Mouse (Mus musculus) forebrain, embryonic 12.5 days (tissue): Measurements from ENCODE around the gene Anxa4. TPM values are rescaled to one million over a fixed set of nuclear protein-coding genes. Genes with fewer than 3 reads are reported as not detected.

Source experiments
- ATAC-seq: fragments of 200-750 bp; cut with Nextera tagmentation; 2 replicates; pipeline ENCODE4 v1.8.0; 2017; ENCODE audit warnings: moderate TSS enrichment; ENCODE audit not compliant: low FRiP score
- H3K27ac ChIP-seq: fragments of 300-500 bp; sonication (generic); 2 replicates; pipeline ENCODE4 v1.5.1; 2016; ENCODE audit warnings: mild to moderate bottlenecking
- H3K27me3 ChIP-seq: fragments of 300-500 bp; sonication (generic); 2 replicates; pipeline ENCODE4 v1.6.1; 2016; ENCODE audit warnings: mild to moderate bottlenecking
- H3K36me3 ChIP-seq: fragments of 300-500 bp; sonication (generic); replicated peaks from 2 replicates; pipeline ENCODE4 v1.6.1; 2016; ENCODE audit warnings: mild to moderate bottlenecking
- H3K4me1 ChIP-seq: fragments of 300-500 bp; sonication (generic); 2 replicates; pipeline ENCODE4 v1.6.1; 2016
- H3K4me2 ChIP-seq: fragments of 300-500 bp; sonication (generic); 2 replicates; pipeline ENCODE4 v1.6.1; 2016; ENCODE audit warnings: mild to moderate bottlenecking, moderate library complexity
- H3K4me3 ChIP-seq: fragments of 300-500 bp; sonication (generic); replicated peaks from 2 replicates; pipeline ENCODE4 v1.5.1; 2016; ENCODE audit warnings: mild to moderate bottlenecking
- H3K9ac ChIP-seq: fragments of 300-500 bp; sonication (generic); 2 replicates; pipeline ENCODE4 v1.6.1; 2016; ENCODE audit warnings: mild to moderate bottlenecking
- H3K9me3 ChIP-seq: fragments of 300-500 bp; sonication (generic); 2 replicates; pipeline ENCODE4 v1.6.1; 2016
- WGBS: fragments of 180-500 bp; shearing (Covaris S2); methylation state at CpG from one replicate; pipeline ENCODE4 v1.1.7; 2016; 5-methylcytosine and 5-hydroxymethylcytosine counted together
- polyA plus RNA-seq: library from polyadenylated mRNA; unstranded; fragments of >200 nt; fragmentation: Nextera tagmentation; extraction: Ambion mirVana; gene quantifications from 2 replicates; pipeline ENCODE4 v1.2.1, GENCODE M21; 2016

Gene Anxa4
- polyA plus RNA-seq, 1 experiment from 2014 or later, result 6.1 TPM

DNA sequence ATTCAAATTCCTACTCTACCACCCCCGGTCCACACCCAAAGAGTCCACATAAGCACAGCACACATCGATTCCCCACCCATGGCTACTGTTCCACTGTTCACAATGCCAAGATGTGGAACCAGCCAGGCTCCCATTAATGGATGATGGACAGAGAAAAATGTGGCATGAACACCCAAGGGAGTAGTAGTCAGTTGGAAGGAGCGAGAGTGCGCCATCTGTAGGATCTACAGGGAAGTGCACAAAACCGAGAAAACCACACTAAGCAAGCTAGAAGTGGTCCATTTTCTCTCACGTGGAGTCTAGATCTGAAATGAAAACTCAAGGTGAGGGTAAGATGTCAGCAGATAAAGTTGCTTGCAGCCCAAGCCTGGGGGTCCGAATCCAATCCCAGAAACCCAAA is 27.3 kb upstream of the Anxa4 start:
- 68% methylated on average over 7 of the region's 7 CpGs for WGBS
- no peak for ATAC-seq
- no peaks in the 10 kb centered on the region for H3K36me3 ChIP-seq
- H3K27me3 ChIP-seq, result peaks cover 16% of the 10 kb centered on the region; the same call in 1 of the 2 replicates
- no peak overlapping the region for H3K27ac ChIP-seq
- no peak overlapping the region for H3K9ac ChIP-seq
- H3K4me3 ChIP-seq, result no peak overlapping the region
- peaks cover 8% of the 10 kb centered on the region for H3K4me1 ChIP-seq
- no peak overlapping the region for H3K4me2 ChIP-seq
- no peaks in the 10 kb centered on the region for H3K9me3 ChIP-seq

DNA sequence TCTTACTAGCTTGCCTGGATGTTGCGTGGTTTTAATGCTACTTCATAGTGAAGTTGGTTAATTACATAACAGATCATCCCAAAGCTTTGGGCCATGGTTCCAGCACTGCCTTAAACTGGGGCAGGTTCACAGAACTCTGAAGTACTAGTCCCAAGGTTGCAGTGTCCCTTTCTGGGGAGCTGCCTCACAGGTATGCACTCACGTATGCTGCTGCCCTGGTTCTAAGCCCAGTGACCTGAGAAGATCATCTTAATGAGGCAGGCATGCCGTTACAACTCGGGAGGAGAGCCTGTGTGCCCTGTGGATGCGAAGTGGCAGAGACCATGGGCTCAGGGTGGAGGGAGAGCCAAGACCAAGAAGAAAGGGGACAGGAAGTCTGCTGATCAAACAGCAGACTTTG is 26.5 kb upstream of the Anxa4 start:
- no peaks in the 10 kb centered on the region for H3K9me3 ChIP-seq
- H3K27ac ChIP-seq, result no peak overlapping the region
- peaks cover 15% of the 10 kb centered on the region for H3K4me1 ChIP-seq
- 77% methylated on average over 5 of the region's 5 CpGs for WGBS
- ATAC-seq, result no peak
- peaks cover 16% of the 10 kb centered on the region; the same call in 1 of the 2 replicates for H3K27me3 ChIP-seq
- no peak overlapping the region for H3K4me3 ChIP-seq
- no peak overlapping the region for H3K9ac ChIP-seq
- no peaks in the 10 kb centered on the region for H3K36me3 ChIP-seq
- no peak overlapping the region for H3K4me2 ChIP-seq

DNA sequence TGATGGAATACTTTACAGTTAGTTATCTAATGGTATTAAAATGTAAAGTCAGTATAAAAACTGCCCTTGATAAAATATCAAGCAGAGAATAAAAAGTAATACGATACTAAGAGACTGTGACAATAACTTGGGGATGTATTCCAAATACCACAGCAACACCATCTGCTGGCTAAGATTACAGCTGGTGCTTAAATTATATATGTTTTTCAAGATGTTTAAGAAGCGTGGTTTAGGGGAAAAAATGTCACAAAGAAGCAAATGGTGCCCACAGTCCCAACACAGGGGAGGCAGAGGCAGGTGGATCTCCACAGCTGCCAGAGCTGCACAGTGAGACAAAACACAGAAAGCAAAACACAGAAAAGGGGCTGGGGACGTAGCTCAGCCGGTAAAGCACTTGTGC is 25.5 kb upstream of the Anxa4 start:
- Histone ChIP-seq H3K4me3 (no peak overlapping the region), H3K4me2 (no peak overlapping the region), H3K9ac (no peak overlapping the region), H3K36me3 (no peaks in the 10 kb centered on the region), H3K27me3 (peaks cover 16% of the 10 kb centered on the region; the same call in 1 of the 2 replicates), H3K4me1 (peaks cover 17% of the 10 kb centered on the region), H3K9me3 (no peaks in the 10 kb centered on the region), H3K27ac (no peak overlapping the region)
- WGBS, result 84% methylated on average over 4 of the region's 4 CpGs
- ATAC-seq, result no peak

DNA sequence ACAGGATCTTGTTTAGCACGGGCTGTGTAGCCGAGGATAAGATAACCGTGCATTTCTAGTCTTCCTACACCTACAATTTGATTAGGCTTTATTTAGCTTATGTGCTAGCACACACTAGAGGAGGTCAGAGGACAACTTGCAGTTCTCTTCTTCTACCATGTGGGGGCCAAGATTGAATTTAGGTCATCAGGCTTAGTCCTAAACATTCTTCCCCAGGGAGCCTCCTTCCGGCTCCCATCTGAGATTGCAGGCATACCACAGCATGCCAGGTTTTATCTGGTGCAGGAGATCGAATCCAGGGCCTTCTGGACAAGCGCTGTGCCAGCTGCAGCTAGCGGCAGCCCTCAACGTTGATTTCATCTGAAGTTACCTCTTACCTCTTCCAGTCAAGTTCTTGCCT is 23.2 kb upstream of the Anxa4 start:
- H3K27me3 ChIP-seq, result no peaks in the 10 kb centered on the region
- H3K9me3 ChIP-seq, result no peaks in the 10 kb centered on the region
- no peak overlapping the region for H3K4me2 ChIP-seq
- ATAC-seq, result no peak
- H3K27ac ChIP-seq, result no peak overlapping the region
- H3K9ac ChIP-seq, result no peak overlapping the region
- peaks cover 10% of the 10 kb centered on the region for H3K4me1 ChIP-seq
- H3K36me3 ChIP-seq, result no peaks in the 10 kb centered on the region
- H3K4me3 ChIP-seq, result no peak overlapping the region
- WGBS, result 26% methylated on average over 8 of the region's 8 CpGs

DNA sequence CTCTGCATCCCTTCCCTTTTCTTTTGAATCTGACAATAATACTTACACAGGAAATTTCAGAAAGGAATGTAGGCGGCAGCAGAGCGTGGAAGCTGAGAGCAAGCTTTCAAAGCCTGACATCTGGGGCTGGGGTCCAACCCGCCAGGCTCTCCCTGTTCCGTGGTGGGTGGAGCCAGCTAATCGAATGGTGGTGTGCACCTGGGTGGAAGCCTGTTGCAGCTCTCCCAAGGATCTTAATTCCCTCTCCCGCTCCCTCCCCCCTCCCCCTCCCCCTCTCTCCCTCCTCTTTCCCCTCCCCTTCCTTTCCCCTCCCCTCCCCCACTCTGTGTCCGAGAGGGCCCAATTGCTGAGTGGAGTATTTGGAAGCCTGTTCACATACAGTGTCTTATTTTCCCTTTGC is 22.1 kb upstream of the Anxa4 start:
- Histone ChIP-seq H3K27ac (0 out of 2 replicates have a peak overlapping the region, but pooled peaks have one; percentile 9), H3K36me3 (no peaks in the 10 kb centered on the region), H3K4me1 (peaks cover 10% of the 10 kb centered on the region), H3K4me2 (peak overlapping the region; percentile 24; the same call in 1 of the 2 replicates), H3K9ac (no peak overlapping the region), H3K27me3 (no peaks in the 10 kb centered on the region), H3K4me3 (no peak overlapping the region), H3K9me3 (no peaks in the 10 kb centered on the region)
- WGBS, result 5% methylated on average over 7 of the region's 7 CpGs
- ATAC-seq, result no peak

DNA sequence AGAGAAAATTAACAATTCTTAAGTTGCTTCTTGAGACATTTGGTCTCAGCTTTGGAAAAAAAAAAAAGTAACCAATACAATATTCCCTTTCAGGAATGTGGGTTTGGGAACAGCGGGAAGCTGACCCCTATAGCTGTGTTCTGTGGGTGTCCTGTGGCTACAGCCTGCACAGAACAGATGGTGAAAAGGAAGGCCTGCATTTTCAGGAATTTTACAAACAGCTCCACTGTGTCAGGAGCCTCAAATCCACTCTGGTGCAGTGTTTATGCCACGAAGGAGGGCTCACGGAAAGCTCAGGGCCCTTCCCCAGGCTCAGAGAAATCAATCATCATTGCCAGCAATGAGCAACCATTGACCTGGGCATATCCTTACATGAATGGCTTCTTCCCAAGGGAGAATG is 21.5 kb upstream of the Anxa4 start:
- peaks cover 12% of the 10 kb centered on the region for H3K4me1 ChIP-seq
- no peak overlapping the region for H3K4me3 ChIP-seq
- H3K9ac ChIP-seq, result no peak overlapping the region
- no peaks in the 10 kb centered on the region for H3K9me3 ChIP-seq
- no peaks in the 10 kb centered on the region for H3K36me3 ChIP-seq
- 0 out of 2 replicates have a peak overlapping the region, but pooled peaks have one; percentile 9 for H3K27ac ChIP-seq
- no peaks in the 10 kb centered on the region for H3K27me3 ChIP-seq
- no peak for ATAC-seq
- 47% methylated on average over 3 of the region's 3 CpGs for WGBS
- H3K4me2 ChIP-seq, result peak overlapping the region; percentile 24; the same call in 1 of the 2 replicates

DNA sequence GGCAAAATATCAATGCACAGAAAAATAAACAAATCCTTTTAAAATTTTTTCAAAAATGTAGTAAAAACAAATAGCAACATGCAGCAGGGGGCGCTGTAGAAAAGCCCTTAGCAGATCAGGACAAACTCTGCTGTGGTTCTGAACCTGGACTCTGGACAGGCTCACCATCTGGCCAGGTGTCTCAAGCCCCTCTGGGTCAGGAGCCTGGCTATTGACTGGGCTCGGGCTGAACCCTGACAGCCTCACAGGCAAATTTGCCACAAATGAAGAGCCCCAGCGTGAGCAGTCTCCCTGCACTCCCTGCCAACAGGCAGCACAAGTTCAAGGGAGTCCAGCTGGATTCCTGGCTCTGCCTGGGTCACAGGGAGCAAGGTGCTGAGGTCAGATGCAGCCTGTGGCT is 20.0 kb upstream of the Anxa4 start:
- Histone ChIP-seq H3K36me3 (no peaks in the 10 kb centered on the region), H3K4me3 (no peak overlapping the region), H3K9ac (no peak overlapping the region), H3K9me3 (no peaks in the 10 kb centered on the region), H3K4me2 (no peak overlapping the region), H3K27ac (no peak overlapping the region), H3K4me1 (peaks cover 14% of the 10 kb centered on the region), H3K27me3 (peaks cover 2% of the 10 kb centered on the region; the same call in 1 of the 2 replicates)
- 25% methylated on average over 3 of the region's 3 CpGs for WGBS
- no peak for ATAC-seq

DNA sequence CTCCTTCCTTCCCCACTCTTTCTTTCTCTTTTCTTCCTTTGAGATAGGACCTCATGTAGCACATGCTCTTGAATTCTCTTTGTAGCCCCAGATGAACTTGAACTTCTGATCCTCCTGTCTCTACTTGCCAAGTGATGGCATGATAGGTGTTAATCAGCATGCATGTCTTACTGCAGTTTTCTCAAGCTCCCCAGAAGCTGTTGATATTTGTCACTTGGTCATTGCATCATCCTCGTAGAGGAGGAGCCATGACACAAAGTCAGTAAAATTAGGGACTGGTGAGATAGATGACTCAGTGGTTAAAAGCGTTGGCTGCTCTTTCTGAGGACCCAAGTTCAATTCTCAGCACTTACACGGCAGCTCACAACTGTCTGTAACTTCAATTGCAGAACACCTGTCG is 19.5 kb upstream of the Anxa4 start:
- Histone ChIP-seq H3K36me3 (no peaks in the 10 kb centered on the region), H3K27ac (no peak overlapping the region), H3K9ac (no peak overlapping the region), H3K4me3 (no peak overlapping the region), H3K9me3 (no peaks in the 10 kb centered on the region), H3K4me2 (no peak overlapping the region), H3K27me3 (peaks cover 5% of the 10 kb centered on the region; the same call in 1 of the 2 replicates), H3K4me1 (peaks cover 14% of the 10 kb centered on the region)
- ATAC-seq, result no peak
- WGBS, result 62% methylated on average over 4 of the region's 4 CpGs

DNA sequence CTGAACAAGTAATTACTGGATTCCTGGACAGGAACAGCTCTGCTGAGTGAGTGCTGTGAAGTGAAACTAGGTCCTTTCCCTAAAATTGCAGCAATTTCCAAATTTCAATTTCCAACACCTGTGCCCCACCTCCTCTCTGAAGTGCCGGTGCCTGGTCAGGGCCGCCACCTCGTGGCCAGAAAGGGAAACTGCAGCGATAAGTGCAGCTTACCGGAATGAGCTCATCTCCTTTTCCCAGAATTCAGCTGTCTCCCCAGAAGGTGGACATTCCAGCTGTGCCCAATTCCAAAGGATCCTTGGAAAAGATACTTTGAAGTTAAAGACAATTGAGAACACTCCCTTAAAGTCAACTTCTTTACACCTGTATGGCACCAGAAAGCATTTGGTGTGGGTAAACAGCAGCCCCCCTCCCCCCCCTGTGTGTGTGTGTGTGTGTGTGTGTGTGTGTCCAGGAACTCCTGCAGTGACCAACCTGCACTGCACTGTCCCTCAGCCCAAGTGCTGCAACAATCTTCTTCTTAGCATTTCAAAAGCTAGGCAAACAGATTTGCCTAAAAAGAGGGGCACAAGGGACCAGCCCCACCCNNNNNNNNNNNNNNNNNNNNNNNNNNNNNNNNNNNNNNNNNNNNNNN is 13.2 kb upstream of the Anxa4 start:
- no peaks in the 10 kb centered on the region for H3K9me3 ChIP-seq
- no peak overlapping the region for H3K4me2 ChIP-seq
- no peak for ATAC-seq
- no peak overlapping the region for H3K4me3 ChIP-seq
- no peaks in the 10 kb centered on the region for H3K36me3 ChIP-seq
- H3K27ac ChIP-seq, result no peak overlapping the region
- peaks cover 5% of the 10 kb centered on the region; the same call in 1 of the 2 replicates for H3K27me3 ChIP-seq
- H3K9ac ChIP-seq, result no peak overlapping the region
- WGBS, result 4% methylated on average over 5 of the region's 5 CpGs
- peaks cover 4% of the 10 kb centered on the region; the same call in 1 of the 2 replicates for H3K4me1 ChIP-seq

DNA sequence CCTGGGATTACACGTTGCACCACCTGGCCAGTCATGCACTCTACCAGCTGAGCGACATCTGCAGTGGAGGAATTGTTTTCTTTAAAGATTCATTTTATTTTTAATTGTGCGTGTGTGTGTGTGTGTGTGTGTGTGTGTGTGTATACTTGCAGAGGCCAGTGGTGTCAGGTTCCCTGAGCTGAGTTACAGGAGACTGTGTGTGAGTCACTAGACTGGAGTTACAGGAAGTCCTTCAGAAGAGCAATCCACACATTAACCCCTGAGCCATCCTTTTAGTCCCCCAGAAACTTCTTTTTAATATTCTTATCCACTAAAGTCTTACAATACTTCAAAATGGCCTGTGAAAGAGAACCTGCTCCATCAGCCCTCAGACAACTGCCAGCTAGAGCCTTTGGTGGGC is 11.3 kb upstream of the Anxa4 start:
- Histone ChIP-seq H3K36me3 (no peaks in the 10 kb centered on the region), H3K9ac (no peak overlapping the region), H3K9me3 (no peaks in the 10 kb centered on the region), H3K27me3 (peaks cover 5% of the 10 kb centered on the region; the same call in 1 of the 2 replicates), H3K4me3 (no peak overlapping the region), H3K27ac (no peak overlapping the region), H3K4me1 (no peaks in the 10 kb centered on the region), H3K4me2 (no peak overlapping the region)
- 81% methylated on average over 3 of the region's 3 CpGs for WGBS
- no peak for ATAC-seq

DNA sequence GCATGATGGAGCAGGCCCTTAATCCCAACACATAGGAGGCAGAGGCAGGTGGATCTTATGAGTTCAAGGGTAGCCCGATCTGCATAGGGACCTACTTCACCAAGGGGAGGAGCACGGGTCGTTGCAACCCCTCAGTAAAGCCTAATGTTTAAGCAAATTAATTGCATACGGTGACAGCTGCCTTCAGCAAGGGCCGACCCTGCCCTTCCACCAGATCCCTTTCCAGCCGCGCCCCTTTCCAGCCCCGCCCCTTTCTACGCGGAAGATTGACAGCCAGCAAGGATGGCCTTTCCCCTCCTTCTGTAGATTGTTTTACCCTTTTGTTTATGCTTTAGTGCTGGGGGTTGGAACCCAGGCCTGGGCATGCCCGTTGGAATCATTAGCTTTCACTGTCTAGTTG is 8.0 kb upstream of the Anxa4 start:
- ATAC-seq, result no peak
- H3K9ac ChIP-seq, result no peak overlapping the region
- no peak overlapping the region for H3K27ac ChIP-seq
- peaks cover 2% of the 10 kb centered on the region for H3K27me3 ChIP-seq
- no peaks in the 10 kb centered on the region for H3K4me1 ChIP-seq
- no peaks in the 10 kb centered on the region for H3K36me3 ChIP-seq
- H3K9me3 ChIP-seq, result no peaks in the 10 kb centered on the region
- H3K4me3 ChIP-seq, result no peak overlapping the region
- 50% methylated on average over 11 of the region's 11 CpGs for WGBS
- no peak overlapping the region for H3K4me2 ChIP-seq

DNA sequence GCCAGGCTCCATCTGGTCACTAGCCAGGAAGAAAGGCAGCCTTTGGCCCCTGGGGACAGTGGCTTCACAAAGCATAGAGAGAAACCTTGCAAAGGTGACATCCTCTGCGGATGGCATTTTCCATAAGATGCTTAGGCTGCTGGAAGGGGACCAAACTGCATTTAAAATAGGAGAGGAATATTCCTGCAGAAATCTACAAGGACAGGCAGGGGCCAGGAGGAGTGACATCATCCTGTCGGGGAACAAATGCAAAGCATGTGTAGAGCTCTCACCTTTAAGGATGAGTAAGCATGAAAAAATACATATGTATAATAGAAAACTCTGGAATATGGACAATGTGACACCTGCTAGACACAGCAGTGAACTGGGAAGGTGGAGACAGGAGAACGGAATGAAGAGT is 7.1 kb upstream of the Anxa4 start:
- Histone ChIP-seq H3K9ac (no peak overlapping the region), H3K4me1 (no peaks in the 10 kb centered on the region), H3K4me3 (no peak overlapping the region), H3K9me3 (no peaks in the 10 kb centered on the region), H3K27me3 (peaks cover 10% of the 10 kb centered on the region), H3K27ac (no peak overlapping the region), H3K36me3 (no peaks in the 10 kb centered on the region), H3K4me2 (no peak overlapping the region)
- 88% methylated on average over 3 of the region's 3 CpGs for WGBS
- no peak for ATAC-seq

DNA sequence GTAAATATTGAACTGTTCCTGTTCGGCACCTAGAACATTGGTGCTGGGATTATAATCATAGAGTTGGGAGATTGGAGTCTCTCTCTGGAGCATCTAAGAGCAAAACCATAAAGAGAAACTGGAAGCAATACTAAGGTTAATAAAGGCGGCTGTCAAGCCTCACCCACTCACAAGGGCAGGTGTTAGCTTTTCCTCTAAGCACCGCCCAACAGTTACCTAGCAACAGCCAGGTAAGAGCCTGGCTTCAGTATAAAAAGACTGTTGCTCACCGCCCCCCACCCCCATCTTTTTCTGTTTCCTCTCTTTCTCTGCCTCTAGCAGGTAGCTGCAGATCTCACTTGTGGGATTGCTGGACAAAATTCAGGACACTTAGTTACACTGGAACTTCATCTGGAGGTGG is 4.1 kb upstream of the Anxa4 start:
- Histone ChIP-seq H3K4me1 (peaks cover 16% of the 10 kb centered on the region), H3K27ac (no peak overlapping the region), H3K9ac (no peak overlapping the region), H3K4me3 (no peak overlapping the region), H3K4me2 (no peak overlapping the region), H3K36me3 (no peaks in the 10 kb centered on the region), H3K9me3 (no peaks in the 10 kb centered on the region), H3K27me3 (peaks cover 35% of the 10 kb centered on the region)
- WGBS, result 66% methylated on average over 4 of the region's 4 CpGs
- no peak for ATAC-seq
